Mouse (Mus musculus): Measurements from ENCODE around the gene Atg16l1.
A peak's percentile ranks its signal among the peaks of the same experiment; 100 is the strongest.

Atg16l1 gene

DNA sequence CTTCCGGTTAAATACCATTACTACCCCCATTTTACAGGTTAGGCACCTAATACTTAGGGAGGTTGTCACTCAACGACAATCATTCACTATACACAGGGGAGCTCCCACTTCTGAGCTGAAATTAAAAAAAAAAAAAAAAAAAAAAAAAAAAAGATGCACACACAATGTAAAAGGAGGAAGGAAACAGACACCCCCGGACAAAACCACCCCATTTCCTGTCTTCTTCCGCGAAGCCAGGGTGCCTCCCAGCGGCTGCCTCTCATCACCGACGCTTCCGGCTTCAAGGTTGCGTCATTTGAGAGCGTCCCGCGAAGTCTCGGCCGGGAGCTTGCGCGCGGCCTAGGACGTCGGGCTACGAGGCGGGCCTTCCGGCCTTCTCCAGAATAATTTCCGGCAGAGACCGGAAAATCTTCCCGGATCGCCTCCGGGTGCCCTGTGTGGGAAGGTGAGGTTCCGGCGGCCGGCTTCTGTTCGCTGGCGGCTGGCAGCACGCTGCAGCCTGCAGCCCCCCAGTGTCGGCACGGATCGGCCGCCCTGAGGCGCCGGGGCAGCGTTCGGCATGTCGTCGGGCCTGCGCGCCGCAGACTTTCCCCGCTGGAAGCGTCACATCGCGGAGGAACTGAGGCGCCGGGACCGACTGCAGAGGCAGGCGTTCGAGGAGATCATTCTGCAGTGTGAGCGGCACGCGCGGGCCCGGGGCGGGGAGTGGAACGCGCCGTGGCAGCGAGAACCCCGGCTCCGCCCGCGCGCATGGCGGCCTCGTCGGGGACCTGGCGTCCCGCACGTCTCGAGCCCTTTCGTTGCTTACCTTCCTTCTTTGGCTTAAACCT is at the start of gene Atg16l1:
Atg16l1 (plus strand) TSS at position 230 of the 830 bp plus-strand sequence.
- peak; percentile 92 for DNase-seq

DNA sequence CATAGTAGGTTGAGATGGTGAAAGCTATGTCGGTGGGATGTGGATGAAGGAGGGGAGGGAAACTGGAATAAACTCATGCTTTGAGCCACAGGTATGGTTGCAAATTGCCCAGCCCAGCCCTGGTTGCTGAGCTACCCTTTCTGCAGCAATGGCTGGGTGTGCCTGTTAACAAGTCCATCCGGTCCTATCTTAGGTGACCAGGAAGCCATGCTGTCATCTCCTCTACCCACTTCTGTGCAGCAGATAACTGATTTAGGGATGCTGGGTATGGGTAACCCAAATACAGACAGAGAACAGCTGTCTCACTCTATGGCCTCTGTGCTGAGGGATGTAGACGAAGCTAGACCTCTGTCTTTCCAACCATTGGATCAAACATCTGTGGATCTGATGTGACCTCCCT is 49.3 kb upstream of the Atg16l1 start:
- no peak for DNase-seq

DNA sequence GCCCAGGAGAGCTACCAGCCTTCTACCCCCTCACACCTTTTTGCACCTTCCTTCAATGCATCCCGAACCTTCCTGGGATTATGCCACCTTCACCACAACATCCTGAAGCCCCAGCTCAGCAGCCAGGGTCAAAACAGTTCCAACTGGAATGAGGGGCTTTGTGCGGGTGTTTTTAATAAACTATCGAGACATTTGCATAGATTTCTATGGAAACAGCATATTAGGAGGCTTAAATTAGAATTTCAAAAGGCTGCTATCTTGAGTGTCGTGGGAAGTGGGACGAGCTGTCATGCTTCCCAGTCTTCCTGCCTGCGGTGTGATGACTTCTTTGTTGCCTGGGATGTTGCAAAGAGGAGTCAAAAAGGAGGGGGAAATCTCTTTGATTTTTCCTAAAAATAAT is 46.6 kb upstream of the Atg16l1 start:
- no peak for DNase-seq

DNA sequence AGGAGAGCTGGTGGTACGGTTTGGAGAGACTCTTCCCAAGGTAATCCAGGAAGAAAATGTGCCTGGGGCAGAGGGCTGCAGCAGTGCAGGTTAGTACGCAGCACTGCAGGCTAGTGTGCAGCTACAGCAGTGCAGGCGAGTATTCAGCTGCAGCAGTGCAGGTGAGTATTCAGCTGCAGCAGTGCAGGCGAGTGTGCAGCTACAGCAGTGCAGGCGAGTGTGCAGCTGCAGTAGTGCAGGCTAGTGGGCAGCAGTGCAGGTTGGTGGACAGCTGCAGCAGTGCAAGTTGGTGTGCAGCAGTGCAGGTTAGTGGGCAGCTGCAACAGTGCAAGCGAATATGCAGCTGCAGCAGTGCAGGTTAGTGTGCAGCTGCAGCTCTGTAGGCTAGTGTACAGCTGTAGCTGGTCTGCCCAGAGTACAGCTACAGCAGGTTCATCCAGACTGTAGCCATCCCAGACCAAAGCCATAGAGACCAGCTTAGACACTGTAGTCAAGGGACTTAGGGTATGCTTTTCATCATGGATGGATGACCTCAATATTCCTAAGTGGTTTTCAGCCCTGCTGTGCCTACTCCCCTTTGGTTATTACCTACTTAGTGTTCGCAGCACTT is 45.9 kb upstream of the Atg16l1 start:
- no peak for DNase-seq

DNA sequence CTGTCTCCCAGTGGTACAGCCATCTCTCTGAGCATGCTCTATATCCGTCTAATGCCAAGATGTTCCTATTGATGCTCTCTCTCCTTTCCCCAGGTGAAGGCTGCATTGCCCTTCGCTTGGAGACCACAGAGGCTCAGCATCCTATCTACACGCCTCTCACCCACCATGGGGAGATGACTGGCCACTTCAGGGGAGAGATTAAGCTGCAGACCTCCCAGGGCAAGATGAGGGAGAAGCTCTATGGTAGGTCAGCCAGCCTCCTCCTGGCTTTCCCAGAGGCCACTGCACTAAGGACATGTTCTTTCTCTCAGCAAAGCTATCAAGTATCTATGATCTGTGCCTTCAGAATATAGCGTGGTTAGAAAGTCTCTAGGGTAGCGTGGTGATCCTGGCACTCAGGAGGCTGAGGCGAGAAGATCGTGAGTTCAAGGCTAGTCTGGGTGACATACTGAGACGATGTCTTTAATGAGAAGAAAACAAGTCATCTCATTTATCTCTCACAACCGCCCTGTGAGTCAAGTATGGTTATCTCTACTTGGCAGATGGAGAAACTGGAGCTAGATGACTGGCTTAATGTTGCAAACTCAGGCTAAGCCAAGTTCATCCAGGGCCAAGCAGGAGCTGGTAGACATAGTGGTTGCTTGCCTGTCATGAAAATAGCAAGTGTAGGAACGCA is 43.6 kb upstream of the Atg16l1 start:
- no peak for DNase-seq

DNA sequence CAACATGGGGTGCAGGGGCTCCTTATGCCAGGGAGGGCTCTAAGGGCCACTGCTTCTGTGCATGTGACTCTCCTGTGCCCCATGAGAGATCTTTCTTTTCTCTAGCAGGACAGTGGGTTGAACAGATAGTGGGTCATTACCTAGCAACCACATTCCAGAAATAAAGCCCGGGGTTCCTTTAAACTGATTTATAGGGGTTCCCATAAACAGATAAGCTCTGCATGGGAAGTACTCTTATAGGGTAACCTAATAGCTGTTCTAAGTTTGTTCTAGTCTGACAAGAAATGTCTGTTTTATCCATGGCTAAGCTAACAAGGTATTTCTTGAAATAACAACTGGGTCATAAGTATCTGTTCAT is 43.1 kb upstream of the Atg16l1 start:
- DNase-seq: no peak

DNA sequence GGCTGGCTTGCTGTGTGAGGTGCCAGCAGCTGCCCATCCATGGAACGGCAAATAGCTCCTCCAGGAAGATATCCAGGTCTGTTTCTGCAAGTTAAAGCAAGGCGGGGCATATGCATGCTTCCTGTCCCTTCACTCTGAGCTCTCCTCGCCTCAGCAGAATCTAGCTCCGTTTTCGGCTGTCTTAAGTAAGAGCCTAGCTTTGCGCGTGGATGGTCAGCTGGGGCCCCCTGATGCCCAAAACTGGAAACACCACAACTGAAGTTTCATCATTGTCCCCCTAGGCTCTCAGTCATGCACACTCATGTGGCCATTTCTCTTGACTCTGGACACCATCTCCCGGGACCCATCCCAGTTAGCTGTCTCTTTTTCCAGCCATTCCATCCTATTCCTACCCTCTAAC is 34.3 kb upstream of the Atg16l1 start:
- DNase-seq: peak; percentile 17

DNA sequence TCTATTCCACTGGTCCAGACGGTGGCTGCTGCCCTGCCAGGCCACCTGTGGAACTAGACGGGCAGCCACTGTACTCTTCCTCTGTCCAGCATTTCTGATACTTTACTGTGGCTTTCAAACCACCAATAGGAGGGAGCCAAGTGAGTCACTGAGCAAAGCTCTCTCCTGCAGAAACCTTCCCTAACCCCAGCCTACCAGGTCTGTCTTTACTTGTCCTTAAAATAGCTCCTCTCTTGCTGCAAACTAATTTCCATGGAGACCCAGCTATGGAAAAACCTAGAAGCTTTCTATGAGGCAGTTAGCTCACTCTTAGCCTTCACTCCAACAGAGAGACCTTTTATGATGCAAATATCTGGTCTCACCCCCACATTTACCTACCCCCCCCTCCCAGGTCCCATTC is 33.6 kb upstream of the Atg16l1 start:
- DNase-seq: no peak

DNA sequence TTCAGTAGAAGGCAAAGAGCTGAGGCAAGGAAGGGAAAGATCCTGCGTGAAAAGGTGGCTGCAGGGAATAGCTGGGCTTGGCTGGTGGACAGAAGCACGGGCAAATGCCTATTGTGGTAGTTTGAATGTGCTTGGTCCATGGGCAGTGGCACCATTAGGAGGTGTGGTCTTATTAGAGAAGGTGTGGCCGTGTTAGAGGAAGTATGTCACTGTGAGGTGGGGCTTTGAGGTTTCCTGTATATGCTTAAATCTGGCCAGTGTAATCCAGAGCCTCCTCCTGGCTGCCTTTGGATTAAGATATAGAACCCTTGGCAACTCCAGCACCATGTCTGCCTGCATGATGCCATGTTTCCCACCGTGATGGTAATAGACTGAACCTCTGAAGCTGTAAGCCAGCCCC is 32.3 kb upstream of the Atg16l1 start:
- DNase-seq: no peak

DNA sequence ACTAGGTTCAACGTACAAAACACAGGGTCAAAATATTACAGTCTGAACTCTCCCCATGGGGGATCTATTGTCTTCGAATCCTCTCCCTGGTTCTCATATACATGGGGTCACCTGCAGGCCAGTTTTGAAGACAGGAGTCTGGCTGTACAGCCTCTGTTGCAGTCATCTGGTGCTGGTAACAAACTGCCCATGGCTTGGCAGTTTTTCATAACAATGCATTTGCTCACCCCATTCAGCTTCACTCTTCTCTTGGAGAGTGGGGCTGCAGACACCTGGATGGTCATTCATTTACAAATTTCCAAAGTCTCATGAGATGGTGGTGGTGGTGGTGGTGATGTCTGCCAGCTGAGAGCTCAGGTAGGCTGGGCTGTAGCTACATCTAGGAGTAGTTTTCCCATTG is 26.6 kb upstream of the Atg16l1 start:
- DNase-seq: no peak

DNA sequence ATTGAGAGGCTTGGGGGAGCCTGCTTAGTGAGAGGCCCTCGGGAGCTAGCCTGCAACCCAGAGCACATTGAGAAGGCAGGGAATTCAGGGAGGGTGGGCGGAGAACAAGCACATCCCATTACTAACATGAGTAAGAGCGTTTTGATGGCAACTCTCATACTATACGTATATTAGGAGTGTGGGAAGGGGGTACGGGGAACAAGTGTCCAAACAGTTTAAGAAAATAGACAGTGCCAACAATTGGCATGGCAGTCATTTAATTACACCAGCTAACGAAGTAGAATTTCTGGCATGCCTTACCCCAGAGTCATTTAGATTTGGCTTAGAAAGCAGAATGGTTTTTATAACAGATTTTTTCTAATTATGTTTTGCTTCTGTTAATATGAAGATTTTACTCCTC is 25.8 kb upstream of the Atg16l1 start:
- no peak for DNase-seq

DNA sequence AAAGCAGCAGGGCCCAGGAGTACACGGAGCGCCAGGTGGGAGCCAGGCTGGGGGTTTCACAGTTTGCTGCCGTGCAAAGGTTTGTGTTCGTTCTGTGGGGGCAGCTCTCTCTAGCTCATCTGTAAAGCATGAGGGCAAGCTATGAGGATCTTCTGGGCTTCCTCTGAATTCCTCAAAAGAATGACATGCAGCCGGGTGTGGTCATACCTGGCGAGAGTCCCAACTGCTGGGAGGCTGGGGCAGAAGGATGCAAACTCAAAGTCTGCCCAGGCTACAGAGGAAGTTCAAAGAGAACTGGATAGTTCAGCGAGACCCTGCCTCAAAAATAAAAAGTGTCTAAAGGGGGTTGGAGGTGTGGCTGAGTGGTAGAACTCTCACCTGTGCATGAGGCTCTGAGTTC is 25.4 kb upstream of the Atg16l1 start:
- no peak for DNase-seq

DNA sequence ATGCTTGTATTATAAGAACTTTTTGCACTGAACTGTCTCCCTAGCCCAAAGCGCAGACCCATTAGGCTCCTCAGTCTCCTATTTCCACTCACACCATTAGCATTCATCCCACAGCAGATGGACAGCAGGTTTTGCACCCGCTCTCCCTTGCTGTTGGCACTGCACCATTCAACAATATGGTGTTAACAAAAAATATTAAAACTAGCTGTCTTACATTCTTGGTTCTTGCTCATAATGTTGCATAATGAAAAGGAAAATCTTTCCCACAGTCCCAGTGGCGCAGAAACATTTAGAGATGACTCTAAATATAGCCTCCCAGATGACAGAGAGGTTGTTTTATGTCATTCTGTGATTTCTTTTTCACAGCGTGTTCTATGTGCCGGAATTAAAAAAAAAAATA is 22.5 kb upstream of the Atg16l1 start:
- DNase-seq: peak; percentile 8

DNA sequence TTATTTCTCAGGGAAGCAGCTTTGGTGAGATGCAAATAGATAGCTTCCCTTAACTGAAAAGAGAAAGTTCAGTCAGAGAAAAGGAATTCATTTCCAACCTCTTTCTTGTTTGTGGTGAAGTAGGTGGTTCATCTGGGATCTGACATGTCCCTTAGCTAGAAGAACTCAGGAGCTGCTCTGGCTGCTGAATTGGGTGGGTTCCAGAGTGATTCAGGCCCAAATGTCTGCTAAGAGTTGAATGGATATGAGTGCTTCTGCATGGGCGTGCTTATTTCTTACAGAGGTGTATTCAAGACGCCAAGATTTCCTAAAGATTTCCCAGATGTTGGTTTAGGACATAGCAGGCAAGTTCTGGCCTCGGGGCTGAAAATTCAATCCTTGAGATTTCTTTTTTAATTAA is 21.5 kb upstream of the Atg16l1 start:
- no peak for DNase-seq

DNA sequence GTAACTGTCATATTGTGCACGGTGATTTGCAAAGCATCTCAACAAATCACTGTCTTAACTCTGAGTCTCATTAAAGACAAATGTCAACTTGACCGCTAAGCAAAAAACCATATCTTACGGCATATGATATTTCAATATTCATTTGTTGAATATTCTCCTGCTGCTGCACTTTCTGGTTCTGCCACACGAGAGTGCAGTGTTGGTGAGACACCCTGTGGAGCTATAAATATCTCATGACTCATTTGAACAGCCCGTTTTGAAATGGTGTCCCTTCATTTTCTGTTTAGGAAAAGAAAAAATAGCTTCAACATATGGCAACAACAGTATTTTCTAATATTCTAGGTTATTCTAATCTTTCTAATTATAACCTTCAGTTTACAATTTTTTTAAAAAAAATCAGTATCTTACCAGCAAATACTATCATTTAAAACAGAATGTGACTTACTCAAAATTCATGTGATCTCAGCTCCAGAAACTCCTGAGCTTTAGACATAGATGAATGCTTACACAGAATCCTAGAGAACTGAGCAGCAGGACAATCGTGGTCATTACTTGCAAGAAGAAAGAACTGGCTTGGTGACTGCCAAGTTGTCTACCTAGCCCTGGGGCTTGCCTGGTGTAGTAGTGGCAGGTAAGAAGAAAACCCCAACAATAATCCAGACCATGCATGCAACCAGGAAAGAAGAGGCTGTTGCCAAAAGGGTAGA is 14.9 kb upstream of the Atg16l1 start:
- no peak for DNase-seq

DNA sequence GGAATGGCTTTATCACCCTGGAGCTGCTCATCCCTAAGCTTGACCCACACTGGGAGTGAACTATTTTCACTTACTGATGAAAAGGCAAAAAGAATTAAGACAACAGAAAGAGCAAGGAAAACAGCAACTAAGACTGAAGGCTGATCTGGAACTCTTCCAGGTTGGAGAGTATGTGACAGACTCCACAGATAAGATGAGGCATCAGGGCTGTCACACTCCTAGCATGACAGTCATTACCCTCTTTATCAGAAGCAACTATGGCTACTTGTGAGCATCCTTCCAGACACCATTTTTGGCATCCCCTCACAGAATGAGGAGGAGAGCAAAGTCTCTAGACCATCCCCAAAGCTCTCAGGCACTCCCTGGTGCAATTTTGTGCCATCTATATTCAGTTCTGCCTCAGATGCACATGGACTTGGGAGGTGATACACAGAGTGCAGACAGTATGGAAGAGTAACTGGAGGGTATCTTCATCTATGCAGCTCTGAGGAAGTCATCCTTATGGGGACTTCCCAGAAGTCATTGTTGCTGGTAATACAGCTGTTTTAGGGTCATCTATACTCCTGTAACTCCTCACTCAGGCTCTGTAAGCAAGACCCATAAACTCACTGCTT is 6.2 kb upstream of the Atg16l1 start:
- no peak for DNase-seq

DNA sequence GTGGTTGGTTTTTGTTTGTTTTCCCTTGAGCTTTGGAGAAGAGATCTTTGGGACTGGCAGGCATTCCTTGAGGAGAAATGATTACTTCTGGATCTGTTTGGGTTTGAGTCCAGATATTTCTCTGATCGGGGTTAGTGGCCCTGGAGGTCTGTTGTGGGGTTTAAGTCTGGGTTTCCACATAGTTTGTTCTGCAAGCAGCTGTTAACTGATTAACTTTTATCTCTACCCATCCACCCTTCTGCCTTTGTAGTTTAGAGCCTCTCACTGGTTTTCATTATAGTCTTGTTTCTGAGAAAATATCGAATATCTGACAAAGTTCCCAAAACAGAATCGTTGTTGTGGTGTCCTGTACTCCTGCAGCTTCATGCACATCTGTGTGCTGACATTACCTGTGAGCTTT is 8.2 kb downstream of the Atg16l1 start:
- no peak for DNase-seq

DNA sequence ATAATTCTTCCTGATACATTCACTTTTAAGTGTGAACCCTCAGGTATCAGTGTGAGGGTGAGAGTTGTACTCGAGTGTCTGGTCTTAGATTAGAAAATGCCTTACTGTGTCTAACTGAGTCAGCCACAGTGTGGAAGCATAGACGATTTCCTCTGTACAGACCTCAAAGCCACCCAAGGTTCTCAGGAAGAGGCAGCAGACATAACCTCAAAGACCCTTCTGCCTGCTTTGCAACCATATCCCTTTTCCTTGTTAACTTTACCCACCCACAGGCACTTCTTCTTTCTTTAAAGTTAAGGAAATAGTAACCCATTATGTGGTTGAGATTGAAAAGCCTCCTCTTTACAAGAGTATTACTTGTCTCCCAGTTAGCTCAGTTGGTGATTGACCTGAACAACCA is 10.1 kb downstream of the Atg16l1 start:
- DNase-seq: no peak

DNA sequence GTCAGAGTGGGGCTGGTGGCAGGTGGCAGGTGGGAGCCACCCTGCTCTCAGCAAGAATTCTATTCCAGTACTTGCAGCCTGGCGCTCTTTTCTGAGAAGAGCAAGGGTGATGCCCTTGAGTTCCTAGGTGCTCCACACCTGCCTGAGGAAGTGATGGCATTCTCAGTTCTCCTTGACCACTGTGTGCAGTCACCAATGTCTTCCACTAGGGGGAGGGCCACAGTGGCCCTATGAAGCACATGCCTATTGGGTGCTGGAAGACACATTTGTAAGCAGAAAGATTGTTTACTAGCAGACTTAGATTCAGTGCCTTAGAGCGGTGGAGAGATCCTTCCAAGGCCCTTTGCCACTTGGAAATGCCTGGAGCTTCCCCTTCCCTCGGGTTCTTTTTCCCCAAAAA is 10.6 kb downstream of the Atg16l1 start:
- DNase-seq: no peak

DNA sequence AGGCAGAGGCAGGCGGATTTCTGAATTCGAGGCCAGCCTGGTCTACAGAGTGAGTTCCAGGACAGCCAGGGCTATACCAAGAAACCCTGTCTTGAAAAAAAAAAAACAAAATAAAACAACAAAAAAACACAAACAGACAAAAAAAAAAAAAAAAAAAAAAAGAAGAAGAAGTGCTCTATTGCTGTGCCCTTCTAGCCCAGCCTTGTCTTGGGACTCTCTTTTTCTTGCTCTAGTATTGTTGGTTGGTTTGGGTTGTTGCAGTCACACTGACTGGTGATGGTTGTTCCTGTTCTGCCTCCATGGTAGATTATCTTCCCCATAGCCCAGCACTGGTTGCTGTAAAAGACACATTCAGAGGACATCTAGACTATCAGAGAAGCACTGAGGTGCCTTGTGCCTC is 13.6 kb downstream of the Atg16l1 start:
- DNase-seq: no peak

DNA sequence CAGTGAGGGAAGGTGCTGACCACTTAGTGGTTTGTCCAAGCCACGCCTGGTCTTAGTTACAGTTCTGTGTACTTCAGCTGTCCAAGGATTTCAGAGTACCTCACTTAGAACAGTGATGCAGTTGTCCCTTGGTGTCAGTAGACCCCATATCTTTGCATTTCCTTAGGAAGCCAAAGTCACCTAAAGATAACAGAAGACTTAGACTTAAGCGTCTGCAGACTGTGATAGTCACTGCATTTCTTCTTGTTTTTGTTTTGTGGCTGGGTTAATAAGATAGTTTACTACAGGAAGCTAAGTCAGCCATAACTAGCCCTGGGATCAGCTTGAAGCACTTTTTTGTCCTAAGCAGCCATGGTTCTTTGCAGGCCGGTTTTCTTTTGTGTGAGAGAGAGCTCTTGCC is 14.8 kb downstream of the Atg16l1 start:
- DNase-seq: no peak

DNA sequence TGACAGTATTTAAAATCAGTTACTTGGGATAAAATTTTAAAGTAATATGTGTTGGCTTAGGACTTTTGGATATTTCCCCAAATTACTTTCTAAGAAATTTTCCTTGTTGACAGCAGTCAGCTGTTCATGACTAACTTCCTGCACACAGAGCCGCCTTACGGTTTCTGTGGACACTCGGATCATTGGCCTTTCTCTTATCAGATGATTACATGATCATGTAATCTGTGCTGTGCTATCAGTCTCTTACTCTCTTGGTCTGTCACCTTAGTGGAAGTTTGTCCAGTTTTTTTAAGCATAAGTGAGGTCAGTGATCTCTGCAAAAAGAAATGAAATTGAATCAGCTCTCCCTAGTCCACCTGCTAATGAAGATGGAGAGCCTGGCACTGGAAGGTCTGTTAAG is 16.1 kb downstream of the Atg16l1 start:
- no peak for DNase-seq

DNA sequence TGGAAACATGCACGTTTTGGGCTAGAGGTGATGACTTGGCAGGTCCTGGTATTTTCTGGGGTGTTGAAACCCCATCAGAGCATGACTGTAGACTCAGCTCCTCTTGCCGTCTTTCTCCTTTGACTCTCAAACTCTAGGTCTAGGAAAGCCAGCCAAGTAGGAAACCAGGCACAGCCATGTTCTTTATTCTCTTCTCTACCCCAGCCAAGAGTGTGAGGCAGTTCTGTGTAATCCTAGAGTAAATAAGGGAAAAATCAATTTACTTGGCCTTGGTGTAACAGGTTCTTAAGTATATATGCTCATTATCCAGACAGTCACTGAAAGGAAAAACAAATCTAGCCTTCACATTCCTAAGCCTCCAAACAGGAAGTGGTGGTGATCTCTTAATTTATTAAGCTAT is 17.7 kb downstream of the Atg16l1 start:
- no peak for DNase-seq
